Mouse (Mus musculus): ENCODE data around the gene Etl4. TPM values are rescaled to one million over a fixed set of nuclear protein-coding genes. Genes with fewer than 3 reads are reported as not detected.
A peak's percentile ranks its signal among the peaks of the same experiment; 100 is the strongest.

The Etl4 gene
- total RNA-seq, 2 experiments from 2014 or later, result 68.7 to 98.4 TPM

GRCm38 (mm10) chr2:20559083-20559482, 649.5 kb downstream of the Etl4 start:
- no peak for DNase-seq (ENCODE audit: low spot score in 2 of 2)

- DNase-seq (ENCODE audit: low spot score in 2 of 2), result no peak
Observed at GRCm38 (mm10) chr2:20559723-20560122, 650.1 kb downstream of the Etl4 start.

- DNase-seq (ENCODE audit: low spot score in 2 of 2), result no peak
Observed at GRCm38 (mm10) chr2:20560581-20560980, 651.0 kb downstream of the Etl4 start.

GRCm38 (mm10) chr2:20563036-20563435, 653.5 kb downstream of the Etl4 start:
- DNase-seq (ENCODE audit: low spot score in 2 of 2), result no peak

GRCm38 (mm10) chr2:20568456-20568855, 658.9 kb downstream of the Etl4 start:
- DNase-seq (ENCODE audit: low spot score in 2 of 2), result no peak

- no peak for DNase-seq (ENCODE audit: low spot score in 2 of 2)
Observed at GRCm38 (mm10) chr2:20571940-20572339, 662.4 kb downstream of the Etl4 start.

GRCm38 (mm10) chr2:20580331-20580730, 670.8 kb downstream of the Etl4 start:
- DNase-seq (ENCODE audit: low spot score in 2 of 2), result no peak

- DNase-seq (ENCODE audit: low spot score in 2 of 2), result no peak
Observed at GRCm38 (mm10) chr2:20583032-20583431, 673.5 kb downstream of the Etl4 start.

- no peak for DNase-seq (ENCODE audit: low spot score in 2 of 2)
Observed at GRCm38 (mm10) chr2:20583562-20584153, 674.1 kb downstream of the Etl4 start.

- DNase-seq (ENCODE audit: low spot score in 2 of 2), result no peak
Observed at GRCm38 (mm10) chr2:20587913-20588312, 678.3 kb downstream of the Etl4 start.

- no peak for DNase-seq (ENCODE audit: low spot score in 2 of 2)
Observed at GRCm38 (mm10) chr2:20588631-20589030, 679.1 kb downstream of the Etl4 start.

- DNase-seq (ENCODE audit: low spot score in 2 of 2), result no peak
Observed at GRCm38 (mm10) chr2:20594129-20594528, 684.5 kb downstream of the Etl4 start.

GRCm38 (mm10) chr2:20595000-20595399, 685.4 kb downstream of the Etl4 start:
- DNase-seq (ENCODE audit: low spot score in 2 of 2), result no peak

- DNase-seq (ENCODE audit: low spot score in 2 of 2), result no peak
Observed at GRCm38 (mm10) chr2:20596558-20596957, 687.0 kb downstream of the Etl4 start.

- DNase-seq (ENCODE audit: low spot score in 2 of 2), result no peak
Observed at GRCm38 (mm10) chr2:20597193-20597592, 687.6 kb downstream of the Etl4 start.

- no peak for DNase-seq (ENCODE audit: low spot score in 2 of 2)
Observed at GRCm38 (mm10) chr2:20602656-20603055, 693.1 kb downstream of the Etl4 start.

GRCm38 (mm10) chr2:20603536-20603935, 694.0 kb downstream of the Etl4 start:
- no peak for DNase-seq (ENCODE audit: low spot score in 2 of 2)

GRCm38 (mm10) chr2:20603991-20604390, 694.4 kb downstream of the Etl4 start:
- DNase-seq (ENCODE audit: low spot score in 2 of 2), result no peak

- no peak for DNase-seq (ENCODE audit: low spot score in 2 of 2)
Observed at GRCm38 (mm10) chr2:20609203-20609602, 699.6 kb downstream of the Etl4 start.

GRCm38 (mm10) chr2:20615948-20616347, 706.4 kb downstream of the Etl4 start:
- peak in 1 of 2 experiments; percentile 17 for DNase-seq (ENCODE audit: low spot score in 2 of 2)

- DNase-seq (ENCODE audit: low spot score in 2 of 2), result no peak
Observed at GRCm38 (mm10) chr2:20618396-20618795, 708.8 kb downstream of the Etl4 start.

- DNase-seq (ENCODE audit: low spot score in 2 of 2), result no peak
Observed at GRCm38 (mm10) chr2:20619881-20620280, 710.3 kb downstream of the Etl4 start.

- no peak for DNase-seq (ENCODE audit: low spot score in 2 of 2)
Observed at GRCm38 (mm10) chr2:20629156-20629712, 719.7 kb downstream of the Etl4 start.
